Mouse (Mus musculus) left cerebral cortex, postnatal 14 days (tissue): ENCODE measurements around the gene Gm21970. TPM values are rescaled to one million over a fixed set of nuclear protein-coding genes. Genes with fewer than 3 reads are reported as not detected.

Experiments
- DNase-seq, 2 experiments: peaks; one replicate each; pipeline ENCODE4 v3.0.0; 2021 to 2022; ENCODE audit warnings: low spot score in 2 of 2, mixed read lengths in 1 of 2
- intact Hi-C: fragments of 180-260 bp; cut with DNase I; formaldehyde crosslinking; loops from one replicate; pipeline ENCODE4 v1.15.1; 2025
- total RNA-seq, 2 experiments: library from RNA; stranded (reverse); gene quantifications; 2 replicates each; pipeline ENCODE4 v1.2.3; 2021

The Gm21970 gene
- total RNA-seq, 2 experiments from 2014 or later: not detected

DNA sequence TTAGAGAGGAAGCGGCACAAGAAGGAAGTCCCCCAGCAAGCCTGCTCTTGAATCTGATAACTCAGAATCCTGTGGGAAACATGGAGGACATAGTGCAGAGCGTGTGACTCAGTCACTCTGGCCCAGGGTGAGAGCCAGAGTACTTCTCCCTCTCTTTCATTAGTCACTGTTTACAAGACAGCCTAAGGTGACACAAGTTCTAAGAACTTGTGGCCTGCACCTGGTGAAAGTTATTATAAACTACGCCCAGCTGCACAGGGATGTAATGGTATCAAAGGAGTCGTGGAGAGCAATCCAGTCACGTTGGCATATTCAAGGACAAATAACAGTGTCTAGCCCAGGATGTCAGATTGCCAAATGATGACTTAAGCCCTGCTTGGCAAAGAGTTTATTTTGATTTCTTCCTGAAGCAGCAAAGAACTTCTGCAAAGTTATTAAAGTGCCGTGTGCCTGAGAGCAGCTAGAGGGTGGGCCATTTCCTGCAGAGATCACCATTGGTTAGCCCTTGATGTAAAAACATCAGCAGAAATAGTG lies 60.9 kb downstream of the Gm21970 start:
- intact Hi-C loops: no loop called here
- no peak for DNase-seq

GRCm38 (mm10) chr16:91455868-91456267 lies 64.3 kb downstream of the Gm21970 start:
- intact Hi-C loops: no loop called here
- no peak for DNase-seq

GRCm38 (mm10) chr16:91458301-91458746 lies 66.8 kb downstream of the Gm21970 start:
- DNase-seq: no peak
- intact Hi-C loops: no loop called here

DNA sequence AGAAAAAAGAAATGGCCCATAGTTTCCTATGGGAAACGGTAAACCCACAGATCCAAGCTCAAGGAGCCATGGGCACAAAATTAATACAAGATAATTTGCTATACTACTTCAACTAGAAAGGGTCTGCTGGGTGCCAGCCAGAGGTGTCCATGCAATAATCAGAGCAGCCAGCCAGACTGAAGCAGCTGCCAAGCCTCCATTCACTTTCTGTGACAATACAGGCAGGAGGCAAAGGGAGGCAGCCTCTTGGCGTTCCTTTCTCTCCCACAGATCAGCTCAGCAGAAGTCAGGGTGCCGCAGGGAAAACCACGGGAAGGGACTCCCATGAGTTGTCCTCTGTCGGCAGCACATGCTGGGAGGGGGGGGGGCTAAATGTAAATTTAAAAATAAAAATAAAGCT lies 67.5 kb downstream of the Gm21970 start:
- intact Hi-C loops: no loop called here
- no peak for DNase-seq

GRCm38 (mm10) chr16:91459396-91459795 lies 67.9 kb downstream of the Gm21970 start:
- DNase-seq: no peak
- intact Hi-C loops: no loop called here

DNA sequence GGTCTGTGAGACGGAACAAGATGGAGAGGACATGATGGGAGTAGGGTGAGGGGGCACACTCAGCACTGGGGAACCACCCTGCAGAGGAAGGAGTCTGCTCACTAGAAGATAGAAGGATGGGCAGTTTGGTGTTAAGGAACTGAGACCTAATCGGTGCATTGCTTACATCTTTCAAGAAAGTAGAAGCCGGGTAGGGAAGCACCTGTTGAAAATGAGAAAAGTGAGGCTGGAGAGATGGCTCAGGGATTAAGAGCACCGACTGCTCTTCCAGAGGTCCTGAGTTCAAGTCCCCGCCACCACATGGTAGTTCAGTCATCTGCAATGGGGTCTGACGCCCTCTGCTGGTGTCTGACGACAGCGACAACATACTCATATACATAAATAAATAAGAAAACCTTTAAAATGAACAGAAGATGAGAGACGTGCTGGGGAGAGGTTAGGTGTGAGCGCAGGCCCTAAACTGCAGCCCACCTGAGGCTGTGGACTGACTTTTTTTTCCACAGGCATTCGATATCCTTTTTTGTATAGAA lies 68.4 kb downstream of the Gm21970 start:
- intact Hi-C loops: loop anchor here (5.0 kb wide), 1 partner anchor 88 kb away; the partner anchor contains the start of gene Ifnar2
- DNase-seq: no peak

DNA sequence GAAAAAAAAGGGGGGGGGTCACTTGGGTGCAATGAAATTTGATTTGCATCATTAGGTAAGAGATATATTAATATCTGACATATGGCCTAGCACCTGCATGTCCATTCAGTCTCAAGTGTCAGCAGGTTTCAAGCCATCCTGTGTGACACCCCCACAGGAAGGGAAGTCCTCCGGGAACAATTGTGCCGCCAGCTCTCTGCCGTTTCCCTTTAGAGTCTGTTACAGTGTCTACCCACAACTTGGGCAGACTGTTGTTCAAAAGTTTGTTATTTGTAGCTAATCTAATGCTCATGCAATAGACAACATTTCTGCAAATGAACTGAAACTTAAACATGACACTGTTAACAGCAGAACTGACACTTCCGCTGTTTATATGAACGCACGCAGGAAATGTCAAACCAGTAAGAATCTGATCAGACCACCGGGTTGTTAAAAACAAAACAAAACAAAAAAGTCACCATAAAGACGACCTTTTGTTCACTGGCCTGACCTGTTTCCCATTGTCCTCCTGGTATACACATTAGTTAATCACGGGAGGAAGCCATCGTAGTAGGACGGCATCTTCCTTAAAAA lies 69.6 kb downstream of the Gm21970 start:
- intact Hi-C loops: loop anchor here (5.0 kb wide), 1 partner anchor 89 kb away; the partner anchor contains the start of gene Ifnar2
- no peak for DNase-seq

- DNase-seq: no peak
- intact Hi-C loops: loop anchor here (5.0 kb wide), 1 partner anchor 89 kb away; the partner anchor contains the start of gene Ifnar2
Observed at GRCm38 (mm10) chr16:91461773-91462181, 70.3 kb downstream of the Gm21970 start.

DNA sequence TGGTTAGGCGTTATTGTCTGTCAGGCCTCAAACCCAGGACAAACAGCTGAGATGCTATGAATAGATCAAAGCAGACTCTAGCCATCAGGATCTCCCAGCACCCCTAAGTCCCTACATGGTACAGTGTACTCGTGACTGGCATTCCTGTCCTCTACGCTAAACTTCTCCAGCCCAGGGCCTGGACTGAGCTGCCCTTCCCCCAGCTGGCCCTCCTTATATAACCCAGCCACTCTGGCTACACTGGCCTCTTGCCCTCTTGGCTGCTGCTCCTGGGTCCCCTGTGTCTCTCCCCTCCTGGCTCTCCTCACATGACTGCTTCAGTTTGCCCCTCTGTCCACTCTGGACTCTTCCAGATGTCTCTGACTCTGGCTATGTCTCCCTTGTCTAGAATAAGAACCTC lies 71.1 kb downstream of the Gm21970 start:
- intact Hi-C loops: loop anchor here (5.0 kb wide), 1 partner anchor 90 kb away; the partner anchor contains the start of gene Ifnar2
- no peak for DNase-seq

DNA sequence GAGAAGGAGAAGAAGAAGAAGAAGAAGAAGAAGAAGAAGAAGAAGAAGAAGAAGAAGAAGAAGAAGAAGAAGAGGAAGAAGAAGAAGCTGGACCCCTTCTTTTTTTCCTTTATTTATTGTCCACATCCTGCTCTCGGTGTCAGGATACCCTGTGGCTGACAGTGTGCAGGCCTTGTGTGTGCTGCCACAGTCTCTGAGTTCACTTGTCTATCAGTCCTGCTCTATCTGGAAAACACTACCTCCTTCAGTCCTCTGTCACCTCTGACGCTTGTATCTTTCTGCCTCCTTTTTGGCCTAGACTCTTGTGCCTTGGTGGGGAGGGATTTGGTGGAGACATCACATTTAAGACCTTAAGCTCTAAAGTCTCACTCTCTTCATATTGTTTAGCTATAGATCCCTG lies 71.9 kb downstream of the Gm21970 start:
- intact Hi-C loops: loop anchor here (5.0 kb wide), 1 partner anchor 91 kb away; the partner anchor contains the start of gene Ifnar2
- no peak for DNase-seq

DNA sequence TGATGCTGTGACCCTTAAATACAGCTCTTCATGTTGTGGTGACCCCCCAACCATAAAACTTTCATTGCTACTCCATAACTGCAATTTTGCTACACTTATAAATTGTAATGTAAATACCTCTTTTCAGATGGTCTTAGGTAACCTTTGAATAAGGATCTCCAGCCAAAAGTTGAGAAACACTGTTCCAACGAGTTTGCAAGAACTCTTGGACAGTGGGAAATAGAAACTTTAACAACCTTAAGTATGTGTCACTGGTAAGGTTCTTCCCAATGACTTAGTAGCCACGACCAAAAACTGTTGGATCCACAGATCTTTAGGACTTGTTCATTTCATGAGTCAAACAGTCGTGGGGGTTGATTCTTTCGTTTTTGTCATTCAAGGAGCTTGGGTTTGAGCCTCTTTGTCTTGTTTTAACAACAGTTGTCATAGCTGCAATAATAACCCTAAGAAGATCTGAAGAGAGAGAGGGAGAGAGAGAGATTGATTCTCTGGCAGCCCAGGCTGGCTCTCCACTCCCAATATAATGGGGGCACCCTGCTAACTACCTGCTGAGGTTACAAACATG lies 72.4 kb downstream of the Gm21970 start:
- intact Hi-C loops: loop anchor here (5.0 kb wide), 1 partner anchor 92 kb away; the partner anchor contains the start of gene Ifnar2
- DNase-seq: no peak

DNA sequence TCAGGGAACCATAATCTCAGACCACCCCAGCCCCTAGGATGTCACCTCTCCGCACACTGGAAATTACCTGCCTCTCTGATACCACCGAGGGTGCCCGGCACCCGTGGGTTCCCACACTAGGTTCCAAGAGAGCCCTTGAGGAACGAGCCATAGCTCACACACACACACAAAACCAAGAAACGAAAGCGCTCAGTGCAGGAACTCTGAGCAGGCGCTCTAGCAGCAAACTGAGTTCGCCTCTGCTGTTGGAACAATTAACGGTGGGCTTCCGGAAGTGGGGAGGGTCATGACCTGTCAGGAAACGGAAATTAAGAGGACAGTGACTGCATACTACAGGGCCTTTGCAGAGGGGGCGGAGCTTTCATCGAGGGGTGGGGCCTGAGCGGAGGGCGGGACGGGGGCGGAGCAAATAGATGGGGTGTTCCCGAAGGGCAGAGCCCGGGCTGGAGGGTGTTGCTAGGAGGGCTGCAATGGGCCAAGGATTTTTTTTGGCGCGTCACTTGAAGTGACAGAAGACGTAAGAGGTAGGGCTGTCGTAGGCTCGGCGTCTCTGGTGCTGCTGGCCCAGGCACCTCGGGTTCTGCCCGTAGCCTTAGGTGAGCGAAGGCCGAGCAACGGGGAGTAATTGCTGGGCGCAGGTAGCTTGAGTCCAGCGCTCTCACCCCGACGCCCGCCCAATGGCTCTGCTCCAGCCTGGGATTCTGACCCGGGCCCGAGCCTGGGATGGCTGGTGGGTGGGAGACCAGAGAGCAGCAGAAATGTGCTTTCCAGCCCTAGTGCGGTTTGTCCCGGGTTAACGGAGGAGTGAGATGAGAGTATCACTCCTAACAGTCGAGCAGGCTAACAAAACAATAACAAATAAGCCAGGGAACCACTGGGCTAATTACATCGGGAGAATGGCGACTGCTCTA lies 73.3 kb downstream of the Gm21970 start:
- DNase-seq: peak; percentile 81 to 82
- intact Hi-C loops: loop anchor here (5.0 kb wide), 1 partner anchor 93 kb away; the partner anchor contains the start of gene Ifnar2

- no peak for DNase-seq
- intact Hi-C loops: no loop called here
Observed at GRCm38 (mm10) chr16:91465505-91466240, 74.2 kb downstream of the Gm21970 start.

DNA sequence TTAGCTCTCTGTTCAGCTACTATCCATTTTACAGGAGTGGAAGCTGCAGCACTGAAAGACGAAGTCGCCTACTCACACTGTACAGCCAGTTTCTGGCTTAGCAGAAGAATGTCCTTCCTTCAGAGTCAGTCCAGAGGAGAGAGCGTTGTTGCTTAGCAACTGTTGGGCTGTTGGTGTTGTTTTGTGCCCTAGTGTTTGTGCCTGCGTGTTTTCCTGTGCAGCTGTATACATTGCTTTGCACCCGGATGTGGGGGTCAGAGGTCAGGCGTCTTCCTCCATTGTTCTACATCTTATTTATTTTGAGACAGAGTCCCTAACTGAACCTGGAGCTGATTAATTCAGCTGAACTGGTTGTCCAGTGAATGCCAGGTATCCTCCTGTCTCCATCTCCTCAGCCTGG lies 75.0 kb downstream of the Gm21970 start:
- intact Hi-C loops: no loop called here
- DNase-seq: peak in 1 of 2 experiments; percentile 43

Other genes starting within 250 kb of the Gm21970 start
- 10 to 100 TPM; 26.2 to 33.7 TPM for gene Olig2, start 166.3 kb upstream of the Gm21970 start, total RNA-seq
- 100 to 1,000 TPM in 1 of 2 experiments, 10 to 100 TPM in 1; 98.8 to 123 TPM for gene Olig1, start 121.9 kb upstream of the Gm21970 start, total RNA-seq
- gene Ifnar2, start 18.9 kb upstream of the Gm21970 start, total RNA-seq: 10 to 100 TPM; 18.5 to 19.5 TPM
- 1 to 10 TPM; 8.7 to 9.8 TPM for gene Il10rb, start 14.4 kb downstream of the Gm21970 start, total RNA-seq
- 10 to 100 TPM; 67.8 to 71.0 TPM for gene Ifnar1, start 93.5 kb downstream of the Gm21970 start, total RNA-seq
- gene Ifngr2, start 155.4 kb downstream of the Gm21970 start, total RNA-seq: 10 to 100 TPM; 62.0 to 62.6 TPM
- 100 to 1,000 TPM; 104 to 110 TPM for gene Tmem50b, start 206.1 kb downstream of the Gm21970 start, total RNA-seq
- gene Dnajc28, start 227.3 kb downstream of the Gm21970 start, total RNA-seq: 1 to 10 TPM; 5.5 to 6.7 TPM